ENCODE assay signal across 21 mouse cellular contexts in genomic region chr8:86844856-86845255, GRCm38 (mm10). TPM values are rescaled to one million over a fixed set of nuclear protein-coding genes. Genes with fewer than 3 reads are reported as not detected.
A peak's percentile ranks its signal among the peaks of the same experiment; 100 is the strongest.
DNase-seq lines count a peak whose midpoint lies in the region; ATAC-seq and TF ChIP-seq lines count a peak whose summit lies in the region.
"Had no signal": no experiment of that assay in that cellular context is flagged by ENCODE, and none has a peak within 500 bp of the region (broad histone marks: within the 10 kb centered on the region; RNA-seq: fewer than 3 reads in every experiment).

No protein-coding gene starts in this region.

- peaks cover 84% of the 10 kb centered on the region for H3K36me3 ChIP-seq in heart, embryonic 12.5 days
- peaks cover 91% of the 10 kb centered on the region for H3K36me3 ChIP-seq in heart, embryonic 10.5 days
- H3K36me3 ChIP-seq in lung, embryonic 15.5 days = peaks cover 46% of the 10 kb centered on the region
- H3K36me3 ChIP-seq in midbrain, embryonic 12.5 days = peaks cover 70% of the 10 kb centered on the region
- H3K36me3 ChIP-seq in midbrain, embryonic 14.5 days (ENCODE audit: control insufficient read depth, insufficient read depth, low read length) = peaks cover 61% of the 10 kb centered on the region

- H3K9ac ChIP-seq in heart, embryonic 12.5 days = no peak overlapping the region
- no peak overlapping the region for H3K9ac ChIP-seq in lung, embryonic 15.5 days
- H3K9ac ChIP-seq in midbrain, embryonic 12.5 days (replicated peaks) = no peak overlapping the region
- H3K9ac ChIP-seq in midbrain, embryonic 14.5 days (replicated peaks; ENCODE audit: low read length) = no peak overlapping the region
- H3K9ac ChIP-seq: embryonic facial prominence, embryonic 13.5 days; embryonic facial prominence, embryonic 15.5 days; forebrain, embryonic 12.5 days had no signal

- H3K27ac ChIP-seq in heart, embryonic 12.5 days (ENCODE audit: poor library complexity, severe bottlenecking) = peak overlapping the region; percentile 3; the same call in 1 of the 2 replicates
- no peak overlapping the region for H3K27ac ChIP-seq in heart, embryonic 10.5 days
- H3K27ac ChIP-seq in lung, embryonic 15.5 days = peak overlapping the region; percentile 29; the same call in 1 of the 2 replicates
- H3K27ac ChIP-seq in midbrain, embryonic 12.5 days (replicated peaks) = 0 out of 2 replicates have a peak overlapping the region, but pooled peaks have one; percentile 6
- H3K27ac ChIP-seq in midbrain, embryonic 14.5 days (replicated peaks; ENCODE audit: low read depth, low read length) = no peak overlapping the region
- H3K27ac ChIP-seq: embryonic facial prominence, embryonic 13.5 days; embryonic facial prominence, embryonic 15.5 days; forebrain, embryonic 10.5 days; forebrain, embryonic 12.5 days had no signal

- H3K27me3 ChIP-seq in heart, embryonic 12.5 days (replicated peaks) = no peaks in the 10 kb centered on the region
- H3K27me3 ChIP-seq in heart, embryonic 10.5 days (ENCODE audit: insufficient read depth, poor library complexity, severe bottlenecking) = no peaks in the 10 kb centered on the region
- H3K27me3 ChIP-seq in lung, embryonic 15.5 days = no peaks in the 10 kb centered on the region
- H3K27me3 ChIP-seq in midbrain, embryonic 12.5 days = no peaks in the 10 kb centered on the region
- H3K27me3 ChIP-seq in midbrain, embryonic 14.5 days (ENCODE audit: control insufficient read depth, insufficient read depth, low read length) = no peaks in the 10 kb centered on the region
- H3K27me3 ChIP-seq: embryonic facial prominence, embryonic 13.5 days; embryonic facial prominence, embryonic 15.5 days; forebrain, embryonic 12.5 days had no signal

- ATAC-seq in heart, embryonic 12.5 days (ENCODE audit: insufficient number of reproducible peaks, low FRiP score) = no peak
- ATAC-seq in lung, embryonic 15.5 days (ENCODE audit: borderline replicate concordance, extremely low read depth, low FRiP score, low TSS enrichment) = no peak
- no peak for ATAC-seq in midbrain, embryonic 12.5 days (ENCODE audit: low FRiP score, low read depth)
- ATAC-seq in midbrain, embryonic 14.5 days (ENCODE audit: low FRiP score, low TSS enrichment) = no peak
- ATAC-seq: forebrain, embryonic 14.5 days had no signal

- no peak overlapping the region for H3K4me2 ChIP-seq in heart, embryonic 12.5 days
- no peak overlapping the region for H3K4me2 ChIP-seq in lung, embryonic 15.5 days
- H3K4me2 ChIP-seq in midbrain, embryonic 12.5 days (replicated peaks) = no peak overlapping the region
- no peak overlapping the region for H3K4me2 ChIP-seq in midbrain, embryonic 14.5 days (ENCODE audit: low read length)
- H3K4me2 ChIP-seq: embryonic facial prominence, embryonic 13.5 days; embryonic facial prominence, embryonic 15.5 days; forebrain, embryonic 12.5 days had no signal

- H3K4me1 ChIP-seq in heart, embryonic 12.5 days (replicated peaks) = no peaks in the 10 kb centered on the region
- no peaks in the 10 kb centered on the region for H3K4me1 ChIP-seq in heart, embryonic 10.5 days
- 0 out of 2 replicates have a peak, but pooled peaks cover 6% of the 10 kb centered on the region for H3K4me1 ChIP-seq in lung, embryonic 15.5 days
- no peaks in the 10 kb centered on the region for H3K4me1 ChIP-seq in lung, adult 2 months (ENCODE audit: control insufficient read depth, insufficient read depth, low read length)
- no peaks in the 10 kb centered on the region for H3K4me1 ChIP-seq in midbrain, embryonic 12.5 days
- H3K4me1 ChIP-seq in midbrain, embryonic 14.5 days (ENCODE audit: control insufficient read depth, insufficient read depth, low read length) = no peaks in the 10 kb centered on the region
- H3K4me1 ChIP-seq: embryonic facial prominence, embryonic 15.5 days; forebrain, embryonic 12.5 days had no signal

- TF ChIP-seq POLR2A in lung, adult 2 months (IDR thresholded peaks at IDR 0.05; ENCODE audit: borderline replicate concordance, extremely low read depth, low read depth, low read length) = no peak

- H3K4me3 ChIP-seq in heart, embryonic 12.5 days = no peak overlapping the region
- H3K4me3 ChIP-seq in heart, embryonic 10.5 days = no peak overlapping the region
- no peak overlapping the region for H3K4me3 ChIP-seq in lung, embryonic 15.5 days
- H3K4me3 ChIP-seq in lung, adult 2 months (replicated peaks; ENCODE audit: extremely low read depth, low read depth, low read length) = no peak overlapping the region
- no peak overlapping the region for H3K4me3 ChIP-seq in midbrain, embryonic 12.5 days
- no peak overlapping the region for H3K4me3 ChIP-seq in midbrain, embryonic 14.5 days (replicated peaks; ENCODE audit: low read depth, low read length)
- H3K4me3 ChIP-seq: embryonic facial prominence, embryonic 13.5 days; embryonic facial prominence, embryonic 15.5 days; erythroblast, embryonic 14.5 days; forebrain, embryonic 10.5 days; forebrain, embryonic 12.5 days had no signal

- no peaks in the 10 kb centered on the region for H3K9me3 ChIP-seq in heart, embryonic 12.5 days (replicated peaks)
- no peaks in the 10 kb centered on the region for H3K9me3 ChIP-seq in heart, embryonic 10.5 days
- no peaks in the 10 kb centered on the region for H3K9me3 ChIP-seq in lung, embryonic 15.5 days
- no peaks in the 10 kb centered on the region for H3K9me3 ChIP-seq in midbrain, embryonic 12.5 days
- no peaks in the 10 kb centered on the region for H3K9me3 ChIP-seq in midbrain, embryonic 14.5 days (ENCODE audit: control insufficient read depth, low read length)
- H3K9me3 ChIP-seq: embryonic facial prominence, embryonic 13.5 days; embryonic facial prominence, embryonic 15.5 days; forebrain, embryonic 10.5 days; forebrain, embryonic 12.5 days had no signal

- no peak for DNase-seq in heart, embryonic 10.5 days (ENCODE audit: low spot score)
- no peak for DNase-seq in lung, adult 2 months
- no peak for DNase-seq in midbrain, embryonic 14.5 days
- DNase-seq: adrenal gland, adult 2 months; adrenal gland, postnatal 10 days; adrenal gland, postnatal 25 days; cerebellum, adult 11 months; cerebellum, adult 18-20 months; cerebellum, adult 8-10 months; cerebellum, adult 9-11 months; cerebellum, postnatal 36 days; embryo, embryonic 11 days had no signal

- TF ChIP-seq CTCF in lung, adult 2 months (IDR thresholded peaks at IDR 0.05; ENCODE audit: insufficient read depth, low read length) = no peak

- WGBS in heart, embryonic 12.5 days = 92% methylated on average over 6 of the region's 6 CpGs
- WGBS in heart, embryonic 10.5 days = 91% methylated on average over 6 of the region's 6 CpGs
- 79% methylated on average over 6 of the region's 6 CpGs for WGBS in lung, embryonic 15.5 days
- 81% methylated on average over 6 of the region's 6 CpGs for WGBS in lung, adult 2 months
- 96% methylated on average over 6 of the region's 6 CpGs for WGBS in midbrain, embryonic 12.5 days
- WGBS in midbrain, embryonic 14.5 days = 96% methylated on average over 6 of the region's 6 CpGs

RNA-seq across cellular contexts. Expression of gene N4bp1, which starts 40.2 kb away (rescaled TPM):
- 8.5 and 9.7 TPM in 2 replicates for polyA plus RNA-seq in heart, embryonic 12.5 days (2016; fragmentation: Nextera tagmentation; extraction: Ambion mirVana)
- 6.6 and 9.9 TPM in 2 replicates for polyA plus RNA-seq in heart, embryonic 10.5 days (2016; fragmentation: Nextera tagmentation; extraction: Ambion mirVana)
- polyA plus RNA-seq in lung, embryonic 15.5 days (2015; fragmentation: Nextera tagmentation; extraction: Ambion mirVana) = 8.1 and 8.8 TPM in 2 replicates
- 13.5 and 18.9 TPM in 2 replicates for polyA plus RNA-seq in lung, adult 2 months (2012; rRNA removed)
- 13.2 TPM in 2 replicates for polyA plus RNA-seq in midbrain, embryonic 12.5 days (2016; fragmentation: Nextera tagmentation; extraction: Ambion mirVana)
- 13.6 and 14.6 TPM in 2 replicates for polyA plus RNA-seq in midbrain, embryonic 14.5 days (2014; fragmentation: Nextera tagmentation; extraction: Ambion mirVana)

Comparison
In these comparisons a context has a peak if more than half of its experiments do, and no peak if none do; other contexts are left out.
1. H3K27ac ChIP-seq: peak in heart, embryonic 12.5 days (single experiment), lung, embryonic 15.5 days (single experiment) and midbrain, embryonic 12.5 days (single experiment); none in heart, embryonic 10.5 days (single experiment) and midbrain, embryonic 14.5 days (single experiment).